In genomic region chr5:43045860-43046259, GRCm38 (mm10) we compare ENCODE assay signal across 23 mouse cellular contexts.
DNase-seq lines count a peak whose midpoint lies in the region; ATAC-seq and TF ChIP-seq lines count a peak whose summit lies in the region.
"Had no signal": no experiment of that assay in that cellular context is flagged by ENCODE, and none has a peak within 500 bp of the region (broad histone marks: within the 10 kb centered on the region; RNA-seq: fewer than 3 reads in every experiment).

No protein-coding gene starts in this region.

- no peak overlapping the region for H3K4me3 ChIP-seq in midbrain, postnatal 0 days (ENCODE audit: low read depth, low read length)
- H3K4me3 ChIP-seq: forebrain, embryonic 10.5 days; forebrain, embryonic 13.5 days; hindbrain, embryonic 10.5 days; hindbrain, embryonic 13.5 days; intestine, embryonic 15.5 days had no signal

- WGBS in midbrain, postnatal 0 days = 93% methylated on average over 3 of the region's 3 CpGs

- no peaks in the 10 kb centered on the region for H3K4me1 ChIP-seq in midbrain, postnatal 0 days (ENCODE audit: insufficient read depth, low read length)
- H3K4me1 ChIP-seq: forebrain, embryonic 10.5 days; forebrain, embryonic 13.5 days; hindbrain, embryonic 10.5 days; hindbrain, embryonic 13.5 days; intestine, embryonic 15.5 days had no signal

- H3K27me3 ChIP-seq in midbrain, postnatal 0 days (ENCODE audit: insufficient read depth, low read length) = no peaks in the 10 kb centered on the region
- H3K27me3 ChIP-seq: forebrain, embryonic 13.5 days; hindbrain, embryonic 13.5 days; intestine, embryonic 15.5 days; Patski had no signal

- peak; percentile 69 to 74; a peak in 3 of 4 replicates for ATAC-seq in hematopoietic stem cell, adult 5-6 weeks (replicated peaks in 1 of 2; ENCODE audit: insufficient read depth in 1 of 2, low FRiP score in 2 of 2, low TSS enrichment in 1 of 2, low read depth in 1 of 2, poor library complexity in 2 of 2, severe bottlenecking in 2 of 2)
- no peak for ATAC-seq in midbrain, postnatal 0 days (ENCODE audit: low FRiP score)
- ATAC-seq: CD4-positive, CD25-positive, alpha-beta regulatory T cell, adult 4 months; forebrain, embryonic 13.5 days; forebrain, embryonic 16.5 days; hindbrain, embryonic 16.5 days; intestine, embryonic 15.5 days; Patski had no signal

- no peaks in the 10 kb centered on the region for H3K36me3 ChIP-seq in midbrain, postnatal 0 days (ENCODE audit: insufficient read depth, low read length)
- H3K36me3 ChIP-seq: forebrain, embryonic 10.5 days; hindbrain, embryonic 10.5 days; hindbrain, embryonic 13.5 days; intestine, embryonic 15.5 days had no signal

- no peaks in the 10 kb centered on the region for H3K9me3 ChIP-seq in midbrain, postnatal 0 days (ENCODE audit: low read length)
- H3K9me3 ChIP-seq: forebrain, embryonic 10.5 days; forebrain, embryonic 13.5 days; hindbrain, embryonic 10.5 days; hindbrain, embryonic 13.5 days; intestine, embryonic 15.5 days had no signal

- TF ChIP-seq CTCF in midbrain, postnatal 0 days (IDR thresholded peaks at IDR 0.05) = no peak

- H3K9ac ChIP-seq in midbrain, postnatal 0 days (replicated peaks; ENCODE audit: low read length, poor library complexity, severe bottlenecking) = no peak overlapping the region
- H3K9ac ChIP-seq: forebrain, embryonic 13.5 days; hindbrain, embryonic 13.5 days; intestine, embryonic 15.5 days had no signal

- no peak overlapping the region for H3K4me2 ChIP-seq in midbrain, postnatal 0 days (ENCODE audit: low read depth, low read length, poor library complexity, severe bottlenecking)
- H3K4me2 ChIP-seq: forebrain, embryonic 13.5 days; heart, embryonic 11.5 days; hindbrain, embryonic 13.5 days; intestine, embryonic 15.5 days had no signal

- DNase-seq in 416B (ENCODE audit: low read depth) (peak; percentile 83), MEL-GATA-1-ER (ENCODE audit: extremely low read depth, low read depth) (peak; percentile 71)
- no peak for DNase-seq in midbrain, postnatal 0 days (ENCODE audit: low spot score)
- DNase-seq in retina, embryonic 14.5 days (ENCODE audit: low spot score) = no peak
- no peak for DNase-seq in urinary bladder, adult 18-20 months (ENCODE audit: low spot score in 2 of 2)
- DNase-seq: adrenal gland, postnatal 10 days; adrenal gland, postnatal 36 days; cerebellum, adult 18-20 months; cerebellum, adult 9-10 months; cerebellum, postnatal 25 days; gastrocnemius, postnatal 10 days; gastrocnemius, postnatal 36 days had no signal

- no peak overlapping the region for H3K27ac ChIP-seq in midbrain, postnatal 0 days (ENCODE audit: low read depth, low read length)
- H3K27ac ChIP-seq: forebrain, embryonic 10.5 days; forebrain, embryonic 13.5 days; hindbrain, embryonic 10.5 days; hindbrain, embryonic 13.5 days; intestine, embryonic 15.5 days had no signal

Comparison
In these comparisons a context has a peak if more than half of its experiments do, and no peak if none do; other contexts are left out.
1. DNase-seq: peak in 416B (single experiment) and MEL-GATA-1-ER (single experiment); none in midbrain, postnatal 0 days (single experiment), retina, embryonic 14.5 days (single experiment) and urinary bladder, adult 18-20 months (0 of 2).